Mouse (Mus musculus) Patski (cell line): ENCODE results near the gene Zfp781. TPM values are rescaled to one million over a fixed set of nuclear protein-coding genes. Genes with fewer than 3 reads are reported as not detected.
"Not testable (repeated sequence)": the region's sequence is repeated elsewhere in the genome, so short reads cannot be mapped to it uniquely, and the experiment has no call there.

Experiments used
- ATAC-seq: fragments of 100-300 bp; one replicate; pipeline ENCODE4 v1.8.0; 2021
- CTCF ChIA-PET: fragments of 350-600 bp; sonication (Branson Sonifier 250); formaldehyde crosslinking; loops from one replicate; lab custom pipeline; 2022; ENCODE audit warnings: inconsistent platforms; lab: Charles Lee
- POLR2A ChIA-PET: fragments of 350-600 bp; sonication (Branson Sonifier 250); formaldehyde crosslinking; loops from one replicate; lab custom pipeline; 2022; ENCODE audit warnings: antibody characterized with exemption, inconsistent platforms; lab: Charles Lee
- DNase-seq: peaks from one replicate; pipeline ENCODE4 v3.0.0-alpha.2; 2011; ENCODE audit warnings: low read depth, low spot score
- H3K27me3 ChIP-seq: fragments of 371-371 bp; one replicate; pipeline ENCODE4 v1.5.1; 2021
- in situ Hi-C: fragments of 300-500 bp; cut with MboI; formaldehyde crosslinking; loops from 3 replicates; pipeline ENCODE4 v1.11.1; 2018; ENCODE audit warnings: low pct_unique_long_range_greater_than_20kb, mixed read lengths
- polyA plus RNA-seq: library from polyadenylated mRNA; unstranded; gene quantifications from one replicate; pipeline ENCODE4 v1.2.3, GENCODE M21; 2021

The Zfp781 gene
- 0.87 TPM for polyA plus RNA-seq

DNA sequence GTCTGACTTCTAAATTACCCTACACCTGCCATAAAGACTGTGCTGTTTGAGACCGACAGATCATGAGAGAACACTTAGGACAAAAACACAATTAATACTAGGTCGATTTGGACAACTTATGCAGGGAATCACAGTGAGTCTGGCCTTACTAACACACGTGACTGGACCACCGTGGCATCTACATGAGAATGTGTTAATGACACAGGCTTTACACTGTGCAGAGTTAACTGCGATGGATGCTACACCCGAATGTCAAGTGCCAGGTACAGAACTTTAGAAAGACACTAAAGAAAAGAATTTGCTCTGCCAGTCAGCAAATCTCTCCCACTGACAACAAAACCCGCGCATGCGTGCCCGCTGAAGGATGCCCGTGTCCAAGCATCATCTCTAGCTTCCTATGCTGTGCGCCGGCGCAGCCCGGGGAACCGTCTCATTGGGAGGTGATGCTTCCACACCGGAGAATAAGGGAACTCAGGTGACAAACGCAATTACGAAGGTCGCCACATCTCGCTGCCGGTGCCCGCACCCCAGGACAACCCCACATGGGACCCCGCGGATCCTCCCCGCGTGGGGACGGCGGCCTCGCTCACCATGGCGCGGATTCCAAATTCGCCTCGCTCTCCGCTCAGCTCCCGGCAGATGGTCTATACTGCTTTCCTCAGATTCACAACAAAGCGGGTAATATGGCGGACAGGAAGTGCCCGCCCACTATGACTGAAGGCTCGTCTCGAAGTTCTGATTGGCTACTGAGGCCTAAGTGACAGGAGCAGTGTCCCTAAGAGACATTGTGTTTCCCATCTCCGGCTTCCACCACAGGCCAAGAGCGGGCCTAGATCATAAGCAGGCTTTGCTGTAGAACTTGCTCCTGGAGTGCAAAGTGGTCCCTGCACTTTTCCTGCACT lies at the start of gene Zfp781:
TSS of gene Zfp781 (minus strand) at position 639 of the 902 bp plus-strand sequence.
- DNase-seq, POLR2A ChIA-PET, in situ Hi-C loops, CTCF ChIA-PET, H3K27me3 ChIP-seq: not testable (repeated sequence)
- ATAC-seq = peak; percentile 67

DNA sequence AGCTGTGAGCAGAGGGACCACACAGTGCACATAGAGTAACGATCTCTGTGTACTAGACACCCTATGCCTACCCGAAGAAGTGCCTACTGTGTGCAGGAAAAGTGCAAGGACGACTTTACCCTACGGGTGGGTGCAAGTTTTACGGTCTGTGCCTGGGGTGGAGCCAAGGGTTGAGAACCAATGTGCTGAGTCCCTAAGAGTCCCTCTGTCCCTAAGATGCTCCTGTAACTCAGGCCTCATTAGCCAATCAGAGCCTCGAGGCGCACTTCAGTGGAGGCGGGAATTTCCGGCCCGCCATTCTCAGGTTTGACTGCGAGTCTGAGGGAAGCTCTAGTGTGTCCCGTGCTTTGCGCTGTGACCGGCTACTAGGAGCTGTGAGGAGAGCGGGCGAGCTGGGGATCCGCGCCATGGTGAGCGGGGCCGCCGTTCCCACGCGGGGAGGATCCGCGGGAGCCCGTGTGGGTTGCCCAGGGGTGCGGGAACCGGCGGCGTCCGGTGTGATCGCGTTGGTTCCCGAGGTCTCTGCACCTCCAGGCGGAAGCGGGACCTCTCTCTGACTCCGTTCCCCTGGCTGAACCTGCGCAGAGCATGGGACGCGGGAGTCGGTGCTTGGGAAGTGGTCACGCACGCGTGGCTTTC lies 48.2 kb upstream of the Zfp781 start:
- ATAC-seq, in situ Hi-C loops, POLR2A ChIA-PET, DNase-seq, H3K27me3 ChIP-seq, CTCF ChIA-PET: not testable (repeated sequence)

- ATAC-seq, in situ Hi-C loops, H3K27me3 ChIP-seq, DNase-seq, CTCF ChIA-PET, POLR2A ChIA-PET: not testable (repeated sequence)
These were observed 451 bp upstream of the Zfp781 start for GRCm38 (mm10) chr10:81930744-81931118.

DNA sequence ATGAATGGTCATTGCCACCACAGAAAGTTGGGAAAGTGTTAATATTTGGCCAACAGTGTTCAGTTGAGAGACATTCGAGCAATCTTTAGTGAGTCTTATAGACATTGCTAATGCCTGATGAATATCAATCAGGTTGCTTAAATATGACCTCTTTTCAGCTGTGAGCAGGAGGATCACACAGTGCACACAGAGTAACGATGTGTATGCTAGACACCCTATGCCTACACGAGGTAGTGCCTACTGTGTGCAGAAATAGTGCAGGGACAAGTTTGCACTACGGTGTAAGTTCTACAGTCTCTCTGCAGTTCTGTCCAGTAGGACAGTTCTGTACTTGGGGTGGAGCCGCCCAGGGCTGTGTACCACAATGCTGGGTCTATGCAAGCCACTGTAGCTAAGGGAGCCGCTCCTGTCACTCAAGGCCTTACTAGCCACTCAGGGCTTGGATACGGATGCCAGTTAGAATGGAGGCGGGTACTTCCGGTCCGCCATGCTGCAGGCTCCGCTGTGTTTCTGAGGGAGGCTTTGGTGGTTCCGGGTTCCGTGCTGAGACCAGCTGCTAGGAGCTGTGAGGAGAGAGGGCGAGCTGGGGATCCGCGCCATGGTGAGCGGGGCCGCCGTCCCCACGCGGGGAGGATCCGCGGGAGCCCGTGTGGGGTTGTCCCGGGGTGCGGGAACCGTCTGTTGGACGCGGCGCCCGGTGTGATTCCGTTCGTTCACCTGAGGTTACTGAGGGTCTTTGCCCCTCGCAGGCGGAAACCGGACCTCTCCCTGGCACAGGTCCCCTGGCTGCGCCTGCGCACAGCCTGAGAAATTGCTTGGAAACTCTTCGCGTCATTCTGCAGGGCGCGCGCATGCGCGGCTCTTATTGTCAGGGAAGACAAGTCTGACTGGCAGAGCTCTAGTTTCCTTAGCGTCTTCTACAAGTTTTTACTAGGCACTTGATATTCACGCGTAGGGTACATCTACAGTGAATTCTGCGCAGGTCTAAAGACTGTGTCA lies 66.6 kb downstream of the Zfp781 start, which contains the start of gene Gm32687:
TSS of gene Gm32687 (plus strand) at position 526 of the 999 bp plus-strand sequence.
- POLR2A ChIA-PET, CTCF ChIA-PET, in situ Hi-C loops, H3K27me3 ChIP-seq, DNase-seq: not testable (repeated sequence)
- ATAC-seq = peak; percentile 100

Other genes starting within 250 kb of the Zfp781 start
- 4.6 TPM for gene Zfp433, start 225.7 kb downstream of the Zfp781 start, polyA plus RNA-seq
- gene Gm3055, start 159.3 kb downstream of the Zfp781 start, polyA plus RNA-seq = 0.95 TPM
- 2.6 TPM for gene Gm4767, start 118.3 kb downstream of the Zfp781 start, polyA plus RNA-seq
- not detected for gene Gm32687, start 66.5 kb downstream of the Zfp781 start, polyA plus RNA-seq
- 6.9 TPM for gene Zfp873, start 117.6 kb upstream of the Zfp781 start, polyA plus RNA-seq
- 3.0 TPM for gene BC024063, start 152.9 kb upstream of the Zfp781 start, polyA plus RNA-seq
- 5.5 TPM for gene AU041133, start 197.5 kb upstream of the Zfp781 start, polyA plus RNA-seq